Mouse (Mus musculus) CH12.LX (cell line): ENCODE results near the gene Tbc1d15. TPM values are rescaled to one million over a fixed set of nuclear protein-coding genes. Genes with fewer than 3 reads are reported as not detected.

Experiments
- DNase-seq: peaks from one replicate; pipeline ENCODE4 v3.0.0-alpha.2; 2013; ENCODE audit errors: extremely low read depth
- H3K27ac ChIP-seq: 2 replicates; pipeline ENCODE4 v1.5.1; 2012; ENCODE audit warnings: low read depth, mild to moderate bottlenecking, control low read depth, moderate library complexity; ENCODE audit not compliant: insufficient read depth
- H3K27me3 ChIP-seq: replicated peaks from 2 replicates; pipeline ENCODE3; 2012; ENCODE audit warnings: inconsistent platforms
- H3K36me3 ChIP-seq, 2 experiments: replicated peaks in 1 of 2; 2 replicates each; pipeline versions ENCODE3 to v1.6.1; 2012; ENCODE audit warnings: inconsistent platforms in 1 of 2, low read length in 1 of 2, mild to moderate bottlenecking in 1 of 2, mixed read lengths in 1 of 2, moderate library complexity in 1 of 2; ENCODE audit not compliant: control insufficient read depth in 1 of 2, insufficient read depth in 1 of 2
- H3K4me1 ChIP-seq, 2 experiments: 2 replicates each; pipeline ENCODE4 v1.6.1; 2012; ENCODE audit warnings: inconsistent platforms in 1 of 2, moderate library complexity in 1 of 2; ENCODE audit not compliant: insufficient read depth in 2 of 2, control insufficient read depth in 1 of 2
- H3K4me2 ChIP-seq: 2 replicates; pipeline ENCODE4 v1.6.1; 2012; ENCODE audit warnings: low read depth, mild to moderate bottlenecking, control low read depth; ENCODE audit not compliant: poor library complexity, insufficient read depth, severe bottlenecking
- H3K4me3 ChIP-seq, 3 experiments: fragments of 150-350 bp in 1 of 3; sonication (generic) in 1 of 3; replicated peaks in 1 of 3; 2 replicates each; pipeline versions ENCODE3 to v1.5.1; 2011 to 2012; ENCODE audit warnings: low read depth in 2 of 3, low read length in 2 of 3, mild to moderate bottlenecking in 2 of 3, moderate library complexity in 2 of 3, control low read depth in 1 of 3, improper control_type of control experiment in 1 of 3, inconsistent platforms in 1 of 3, mixed read lengths in 1 of 3; ENCODE audit not compliant: poor library complexity in 1 of 3
- H3K79me2 ChIP-seq: replicated peaks from 2 replicates; pipeline ENCODE4 v1.6.1; 2012; ENCODE audit warnings: mild to moderate bottlenecking, moderate library complexity; ENCODE audit not compliant: control insufficient read depth, poor library complexity, insufficient read depth, severe bottlenecking; ENCODE audit errors: extremely low read depth
- H3K9ac ChIP-seq: 2 replicates; pipeline ENCODE4 v1.6.1; 2012; ENCODE audit warnings: low read depth, mild to moderate bottlenecking, control low read depth, moderate library complexity; ENCODE audit not compliant: insufficient read depth
- H3K9me3 ChIP-seq: replicated peaks from 2 replicates; pipeline ENCODE3; 2012; ENCODE audit warnings: low read length, inconsistent platforms, mixed read lengths
- BHLHE40 ChIP-seq: IDR thresholded peaks from 2 replicates; pipeline ENCODE4 v1.6.1; 2011; ENCODE audit warnings: mild to moderate bottlenecking, low read depth, low read length, improper control_type of control experiment
- CHD1 ChIP-seq: IDR thresholded peaks from 2 replicates; pipeline ENCODE4 v1.6.1; 2012; ENCODE audit warnings: low read depth, low read length, improper control_type of control experiment, inconsistent platforms
- CHD2 ChIP-seq: IDR thresholded peaks from 2 replicates; pipeline ENCODE4 v1.6.1; 2011; ENCODE audit warnings: low read length, improper control_type of control experiment
- CTCF ChIP-seq, 2 experiments: IDR thresholded peaks in 1 of 2; conservative IDR thresholded peaks in 1 of 2; 2 replicates each; pipeline ENCODE4 v1.5.1; 2011 to 2012; ENCODE audit warnings: low read depth in 2 of 2, low read length in 2 of 2, improper control_type of control experiment in 1 of 2, inconsistent platforms in 1 of 2, mild to moderate bottlenecking in 1 of 2, moderate library complexity in 1 of 2
- E2F4 ChIP-seq: IDR thresholded peaks from 2 replicates; pipeline ENCODE4 v1.6.1; 2011; ENCODE audit warnings: low read depth, low read length, improper control_type of control experiment; ENCODE audit not compliant: insufficient replicate concordance
- EP300 ChIP-seq: IDR thresholded peaks from 2 replicates; pipeline ENCODE4 v1.6.1; 2011; ENCODE audit warnings: low read length, improper control_type of control experiment
- GABPA ChIP-seq: IDR thresholded peaks from 2 replicates; pipeline ENCODE4 v1.6.1; 2012; ENCODE audit warnings: low read depth, low read length, improper control_type of control experiment, inconsistent platforms; ENCODE audit not compliant: insufficient replicate concordance
- HCFC1 ChIP-seq: IDR thresholded peaks from 2 replicates; pipeline ENCODE4 v1.6.1; 2012; ENCODE audit warnings: low read depth, mild to moderate bottlenecking, inconsistent platforms, low read length, improper control_type of control experiment
- IRF4 ChIP-seq: IDR thresholded peaks from 2 replicates; pipeline ENCODE4 v1.6.1; 2014; ENCODE audit warnings: low read depth, mild to moderate bottlenecking, inconsistent platforms, low read length, improper control_type of control experiment
- JUND ChIP-seq: conservative IDR thresholded peaks from 2 replicates; pipeline ENCODE4 v1.6.1; 2011; ENCODE audit warnings: low read depth, low read length, improper control_type of control experiment
- KAT2A ChIP-seq: IDR thresholded peaks from 2 replicates; pipeline ENCODE4 v1.6.1; 2012; ENCODE audit warnings: low read length, improper control_type of control experiment, inconsistent platforms; ENCODE audit not compliant: insufficient replicate concordance
- MAX ChIP-seq: IDR thresholded peaks from 2 replicates; pipeline ENCODE4 v1.6.1; 2011; ENCODE audit warnings: low read length, improper control_type of control experiment
- MAZ ChIP-seq: IDR thresholded peaks from 2 replicates; pipeline ENCODE4 v1.6.1; 2012; ENCODE audit warnings: low read depth, mild to moderate bottlenecking, inconsistent platforms, low read length, improper control_type of control experiment, moderate library complexity
- MXI1 ChIP-seq: IDR thresholded peaks from 2 replicates; pipeline ENCODE4 v1.6.1; 2011; ENCODE audit warnings: mild to moderate bottlenecking, low read depth, low read length, improper control_type of control experiment
- MYC ChIP-seq: IDR thresholded peaks from 2 replicates; pipeline ENCODE4 v1.6.1; 2011; ENCODE audit warnings: low read depth, mild to moderate bottlenecking, improper control_type of control experiment, low read length
- NELFE ChIP-seq: IDR thresholded peaks from 2 replicates; pipeline ENCODE4 v1.6.1; 2011; ENCODE audit warnings: low read depth, low read length, improper control_type of control experiment
- NRF1 ChIP-seq: IDR thresholded peaks from 2 replicates; pipeline ENCODE4 v1.6.1; 2014; ENCODE audit warnings: low read depth, mild to moderate bottlenecking, inconsistent platforms, low read length, improper control_type of control experiment, moderate library complexity
- POLR2AphosphoS2 ChIP-seq: IDR thresholded peaks from 2 replicates; pipeline ENCODE4 v1.6.1; 2011; ENCODE audit warnings: low read depth, low read length, improper control_type of control experiment
- RCOR1 ChIP-seq: conservative IDR thresholded peaks from 2 replicates; pipeline ENCODE4 v1.6.1; 2012; ENCODE audit warnings: low read depth, mild to moderate bottlenecking, inconsistent platforms, low read length, improper control_type of control experiment
- SIN3A ChIP-seq: IDR thresholded peaks from 2 replicates; pipeline ENCODE4 v1.6.1; 2012; ENCODE audit warnings: low read length, improper control_type of control experiment, inconsistent platforms
- SMC3 ChIP-seq: IDR thresholded peaks from 2 replicates; pipeline ENCODE4 v1.6.1; 2011; ENCODE audit warnings: low read depth, low read length, improper control_type of control experiment
- TBP ChIP-seq: conservative IDR thresholded peaks from 2 replicates; pipeline ENCODE4 v1.6.1; 2011; ENCODE audit warnings: low read depth, low read length, improper control_type of control experiment
- USF1 ChIP-seq: IDR thresholded peaks from 2 replicates; pipeline ENCODE4 v1.6.1; 2014; ENCODE audit warnings: low read depth, mild to moderate bottlenecking, inconsistent platforms, low read length, improper control_type of control experiment
- USF2 ChIP-seq: conservative IDR thresholded peaks from 2 replicates; pipeline ENCODE4 v1.6.1; 2011; ENCODE audit warnings: low read depth, low read length, improper control_type of control experiment
- ZKSCAN1 ChIP-seq: IDR thresholded peaks from 2 replicates; pipeline ENCODE4 v1.6.1; 2012; ENCODE audit warnings: low read depth, inconsistent platforms, low read length, improper control_type of control experiment, borderline replicate concordance
- ZMIZ1 ChIP-seq: IDR thresholded peaks from 2 replicates; pipeline ENCODE4 v1.6.1; 2012; ENCODE audit warnings: low read depth, mild to moderate bottlenecking, inconsistent platforms, low read length, improper control_type of control experiment
- dilution Hi-C: fragments of 300-500 bp; cut with MboI; formaldehyde crosslinking; loops from 2 replicates; pipeline ENCODE4 v1.14.3; 2020; ENCODE audit warnings: low sequenced_read_pairs; ENCODE audit not compliant: extremely low pct_unique_long_range_greater_than_20kb, extremely low pct_ligation_motif_present
- in situ Hi-C: fragments of 300-500 bp; cut with MboI; formaldehyde crosslinking; loops from 3 replicates; pipeline ENCODE4 v1.14.3; 2019; ENCODE audit warnings: low sequenced_read_pairs, low pct_ligation_motif_present, low pct_unique_long_range_greater_than_20kb, mixed read lengths
- polyA plus RNA-seq: library from polyadenylated mRNA; unstranded; fragments of >175 nt; gene quantifications from 2 replicates; pipeline ENCODE4 v1.2.1, GENCODE M21; 2012; ENCODE audit warnings: low read depth; ENCODE audit not compliant: insufficient read length
- total RNA-seq, 2 experiments: library from RNA; depleted of rRNA; stranded (reverse); fragments of 300-350 nt in 1 of 2; fragments of >200 nt in 1 of 2; gene quantifications; 2 replicates each; pipeline ENCODE4 v1.2.3; 2012 to 2014

Tbc1d15 gene
- total and polyA plus RNA-seq, 3 experiments = 13.4 to 59.5 (median 23.3) TPM

GRCm38 (mm10) chr10:115293946-115294345 lies 42.7 kb upstream of the Tbc1d15 start:
- Histone ChIP-seq H3K36me3 (peaks cover 70 to 93% of the 10 kb centered on the region in 2 experiments), H3K9me3 (no peaks in the 10 kb centered on the region), H3K27me3 (no peaks in the 10 kb centered on the region), H3K4me2 (no peak overlapping the region), H3K27ac (no peak overlapping the region), H3K4me1 (no peaks in the 10 kb centered on the region), H3K79me2 (peaks cover 6% of the 10 kb centered on the region; the same call in 1 of the 2 replicates), H3K9ac (no peak overlapping the region), H3K4me3 (no peak overlapping the region)
- no peak for DNase-seq
- dilution Hi-C loops = no loop called here
- TF ChIP-seq MAZ (no peak), SMC3 (no peak), IRF4 (no peak), MAX (no peak), RCOR1 (no peak), JUND (no peak), USF2 (no peak), EP300 (no peak), SIN3A (no peak), E2F4 (no peak), CHD2 (no peak), TBP (no peak), USF1 (no peak), ZKSCAN1 (no peak), HCFC1 (no peak), CTCF (conservative IDR thresholded peaks at IDR 0.05 in 1 of 2, IDR thresholded peaks at IDR 0.05 in 1 of 2; ENCODE audit: low read depth in 2 of 2, low read length in 2 of 2) (no peak), ZMIZ1 (no peak)
- in situ Hi-C loops = no loop called here

GRCm38 (mm10) chr10:115290671-115291070 lies 39.4 kb upstream of the Tbc1d15 start:
- H3K9me3 ChIP-seq = no peaks in the 10 kb centered on the region
- H3K4me1 ChIP-seq = no peaks in the 10 kb centered on the region
- no peak overlapping the region for H3K9ac ChIP-seq
- no peaks in the 10 kb centered on the region for H3K79me2 ChIP-seq
- H3K27me3 ChIP-seq = no peaks in the 10 kb centered on the region
- in situ Hi-C loops = no loop called here
- no peak overlapping the region for H3K4me2 ChIP-seq
- DNase-seq = no peak
- TF ChIP-seq CTCF (conservative IDR thresholded peaks at IDR 0.05 in 1 of 2, IDR thresholded peaks at IDR 0.05 in 1 of 2; ENCODE audit: low read depth in 2 of 2, low read length in 2 of 2) (no peak), EP300 (no peak), USF2 (no peak), NRF1 (no peak), POLR2AphosphoS2 (no peak), CHD1 (no peak), NELFE (no peak), MXI1 (no peak), MYC (no peak), KAT2A (no peak), ZKSCAN1 (no peak), MAZ (no peak), JUND (no peak), HCFC1 (no peak), BHLHE40 (no peak), E2F4 (no peak), IRF4 (no peak), GABPA (no peak), SIN3A (no peak)
- peaks cover 69 to 86% of the 10 kb centered on the region in 2 experiments for H3K36me3 ChIP-seq
- no peak overlapping the region for H3K27ac ChIP-seq
- H3K4me3 ChIP-seq = no peak overlapping the region
- dilution Hi-C loops = no loop called here
